In the genomic region with DNA sequence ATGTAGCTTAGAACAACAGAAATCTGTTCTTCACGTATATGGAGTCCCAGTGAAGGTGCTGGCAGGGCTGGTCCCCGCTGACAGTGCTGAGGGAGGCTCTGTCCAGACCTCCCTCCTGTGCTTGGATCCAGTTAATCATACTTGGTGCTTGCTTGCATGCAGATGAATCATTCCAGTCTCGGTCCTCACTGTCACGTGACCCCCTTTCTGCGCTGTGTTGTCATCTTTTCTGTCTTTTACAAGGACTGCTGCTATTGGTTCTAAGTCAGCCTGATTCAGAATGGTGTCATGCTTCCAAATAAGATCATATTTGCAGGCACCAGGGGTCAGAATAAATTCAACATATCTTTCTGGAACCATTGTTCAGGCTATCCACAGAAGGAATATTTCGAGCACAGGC, we compare ENCODE assay signal across 28 mouse cellular contexts. TPM values are rescaled to one million over a fixed set of nuclear protein-coding genes. Genes with fewer than 3 reads are reported as not detected.
"Had no signal": no experiment of that assay in that cellular context is flagged by ENCODE, and none has a peak within 500 bp of the region (broad histone marks: within the 10 kb centered on the region; RNA-seq: fewer than 3 reads in every experiment).

No protein-coding gene starts in this region.

- ATAC-seq: liver, embryonic 12.5 days; midbrain, embryonic 13.5 days; midbrain, embryonic 16.5 days had no signal

- H3K4me2 ChIP-seq: limb, embryonic 13.5 days; liver, embryonic 12.5 days; liver, embryonic 15.5 days; lung, embryonic 15.5 days; midbrain, embryonic 13.5 days had no signal

- H3K27ac ChIP-seq: kidney, postnatal 0 days; layer of hippocampus, adult 2 months; limb, embryonic 10.5 days; limb, embryonic 13.5 days; liver, embryonic 12.5 days; liver, embryonic 15.5 days; lung, embryonic 15.5 days; midbrain, embryonic 10.5 days; midbrain, embryonic 13.5 days; stomach, postnatal 0 days had no signal

- H3K9ac ChIP-seq: limb, embryonic 13.5 days; liver, embryonic 12.5 days; liver, embryonic 15.5 days; lung, embryonic 15.5 days; midbrain, embryonic 13.5 days had no signal

- H3K27me3 ChIP-seq: liver, embryonic 15.5 days; lung, embryonic 15.5 days; midbrain, embryonic 13.5 days had no signal

- H3K36me3 ChIP-seq: limb, embryonic 10.5 days; limb, embryonic 13.5 days; liver, embryonic 15.5 days; lung, embryonic 15.5 days had no signal

- H3K4me3 ChIP-seq: layer of hippocampus, adult 2 months; limb, embryonic 10.5 days; limb, embryonic 13.5 days; liver, embryonic 12.5 days; liver, embryonic 15.5 days; lung, embryonic 15.5 days; megakaryocyte, embryonic 14.5 days; midbrain, embryonic 10.5 days; midbrain, embryonic 13.5 days had no signal

- H3K9me3 ChIP-seq: limb, embryonic 10.5 days; limb, embryonic 13.5 days; liver, embryonic 12.5 days; liver, embryonic 15.5 days; lung, embryonic 15.5 days; megakaryocyte, embryonic 14.5 days; midbrain, embryonic 10.5 days; midbrain, embryonic 13.5 days had no signal

- H3K4me1 ChIP-seq: liver, embryonic 12.5 days had no signal

- DNase-seq: kidney, postnatal 25 days; layer of hippocampus, adult 9-11 months; liver; right cerebral cortex, postnatal 14 days; right cerebral cortex, postnatal 4 days; thymus, adult 18-20 months; thymus, postnatal 36 days had no signal

RNA-seq across cellular contexts. Expression of a gene that starts 17.7 kb away (rescaled TPM):
- total RNA-seq: layer of hippocampus, adult 2 months; layer of hippocampus, postnatal 25 days; monocyte, adult 5-6 weeks had no signal
- polyA plus RNA-seq: limb, embryonic 10.5 days; limb, embryonic 13.5 days; midbrain, embryonic 10.5 days; midbrain, embryonic 13.5 days; midbrain, embryonic 16.5 days; neural tube, embryonic 11.5 days; neural tube, embryonic 14.5 days had no signal

RNA-seq across cellular contexts. Expression of a gene that starts 29.8 kb away (rescaled TPM):
- total RNA-seq: layer of hippocampus, adult 2 months; layer of hippocampus, postnatal 25 days; left cerebral cortex, adult 18-20 months; monocyte, adult 5-6 weeks had no signal
- polyA plus RNA-seq: kidney, embryonic 14.5 days; kidney, postnatal 0 days; large intestine, adult 2 months; limb, embryonic 10.5 days; limb, embryonic 13.5 days; liver, embryonic 12.5 days; liver, embryonic 15.5 days; midbrain, embryonic 10.5 days; midbrain, embryonic 13.5 days; midbrain, embryonic 16.5 days; neural tube, embryonic 11.5 days; neural tube, embryonic 14.5 days; stomach, embryonic 14.5 days; stomach, postnatal 0 days had no signal

RNA-seq across cellular contexts. Expression of a gene that starts 58.4 kb away (rescaled TPM):
- total RNA-seq: layer of hippocampus, adult 2 months; layer of hippocampus, postnatal 25 days; left cerebral cortex, adult 18-20 months; left cerebral cortex, postnatal 25 days; monocyte, adult 5-6 weeks had no signal
- polyA plus RNA-seq: limb, embryonic 10.5 days; midbrain, embryonic 10.5 days; midbrain, embryonic 13.5 days; midbrain, embryonic 16.5 days; neural tube, embryonic 11.5 days had no signal
